ENCODE assay signal across 32 mouse cellular contexts in the genomic region with DNA sequence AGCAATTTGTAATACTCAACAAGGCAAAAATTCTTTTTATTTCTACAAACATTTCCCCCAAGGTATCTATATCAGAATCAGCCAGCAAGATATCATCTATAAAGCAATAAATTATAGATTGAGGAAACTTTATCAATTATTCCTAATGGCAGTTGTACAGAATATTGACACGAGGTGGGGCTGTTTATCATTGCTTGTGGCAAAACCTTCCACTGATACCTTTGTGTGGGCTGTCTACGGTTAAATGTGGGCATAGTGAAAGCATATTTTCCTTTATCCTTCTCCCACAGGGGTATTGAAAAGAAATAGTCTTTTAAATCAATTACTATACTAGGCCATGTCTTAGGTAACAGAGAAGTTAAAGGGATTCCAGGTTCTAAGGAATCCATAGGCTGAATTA. TPM values are rescaled to one million over a fixed set of nuclear protein-coding genes. Genes with fewer than 3 reads are reported as not detected.
"Had no signal": no experiment of that assay in that cellular context is flagged by ENCODE, and none has a peak within 500 bp of the region (broad histone marks: within the 10 kb centered on the region; RNA-seq: fewer than 3 reads in every experiment).

No protein-coding gene starts in this region.

- H3K4me1 ChIP-seq: heart, embryonic 10.5 days had no signal

- H3K9me3 ChIP-seq: heart, embryonic 12.5 days; heart, embryonic 13.5 days; heart, embryonic 15.5 days; hindbrain, embryonic 10.5 days; hindbrain, embryonic 12.5 days; hindbrain, embryonic 13.5 days; hindbrain, embryonic 15.5 days; intestine, embryonic 15.5 days; kidney, embryonic 15.5 days had no signal

- H3K4me3 ChIP-seq: heart, embryonic 10.5 days; heart, embryonic 12.5 days; heart, embryonic 13.5 days; heart, embryonic 15.5 days; hindbrain, embryonic 10.5 days; hindbrain, embryonic 12.5 days; hindbrain, embryonic 13.5 days; hindbrain, embryonic 15.5 days; intestine, embryonic 15.5 days; kidney, embryonic 15.5 days; left cerebral cortex, adult 2 months had no signal

- DNase-seq: heart, postnatal 10 days; heart, postnatal 14 days; heart, postnatal 36 days; heart, postnatal 4 days; kidney, adult 11 months; kidney, adult 18-20 months; kidney, adult 2 months; kidney, adult 8-10 months; kidney, adult 9 months; kidney, postnatal 10 days; kidney, postnatal 14 days; kidney, postnatal 25 days; kidney, postnatal 36 days; kidney, postnatal 4 days; layer of hippocampus, adult 9-11 months; layer of hippocampus, postnatal 36 days had no signal

- H3K27me3 ChIP-seq: heart, embryonic 12.5 days; heart, embryonic 13.5 days; heart, embryonic 15.5 days; hindbrain, embryonic 12.5 days; hindbrain, embryonic 15.5 days; intestine, embryonic 15.5 days; kidney, embryonic 15.5 days had no signal

- H3K36me3 ChIP-seq: heart, embryonic 10.5 days; heart, embryonic 12.5 days; heart, embryonic 13.5 days; heart, embryonic 15.5 days; hindbrain, embryonic 10.5 days; hindbrain, embryonic 12.5 days; hindbrain, embryonic 13.5 days; hindbrain, embryonic 15.5 days; intestine, embryonic 15.5 days; kidney, embryonic 15.5 days had no signal

- H3K27ac ChIP-seq: heart, embryonic 10.5 days; heart, embryonic 13.5 days; heart, embryonic 15.5 days; hindbrain, embryonic 10.5 days; hindbrain, embryonic 12.5 days; hindbrain, embryonic 13.5 days; hindbrain, embryonic 14.5 days; hindbrain, embryonic 15.5 days; hindbrain, postnatal 0 days; intestine, embryonic 15.5 days; kidney, embryonic 15.5 days; kidney, postnatal 0 days; left cerebral cortex, adult 2 months had no signal

- H3K4me2 ChIP-seq: heart, embryonic 11.5 days; heart, embryonic 12.5 days; heart, embryonic 13.5 days; heart, embryonic 15.5 days; hindbrain, embryonic 12.5 days; hindbrain, embryonic 13.5 days; hindbrain, embryonic 14.5 days; hindbrain, embryonic 15.5 days; intestine, embryonic 15.5 days; kidney, embryonic 15.5 days had no signal

- H3K9ac ChIP-seq: heart, embryonic 12.5 days; heart, embryonic 13.5 days; heart, embryonic 15.5 days; hindbrain, embryonic 12.5 days; hindbrain, embryonic 13.5 days; hindbrain, embryonic 14.5 days; hindbrain, embryonic 15.5 days; intestine, embryonic 15.5 days; kidney, embryonic 15.5 days had no signal

RNA-seq across cellular contexts. Expression of gene Zfp37, which starts 17.4 kb away (rescaled TPM):
- polyA plus RNA-seq: inflammation-experienced regulatory T-cells, adult 6 months had no signal
